Mouse (Mus musculus): ENCODE measurements around the gene Erbb4. TPM values are rescaled to one million over a fixed set of nuclear protein-coding genes. Genes with fewer than 3 reads are reported as not detected.

Gene Erbb4
- polyA plus RNA-seq, 1 experiment from 2014 or later: 17.4 TPM

DNA sequence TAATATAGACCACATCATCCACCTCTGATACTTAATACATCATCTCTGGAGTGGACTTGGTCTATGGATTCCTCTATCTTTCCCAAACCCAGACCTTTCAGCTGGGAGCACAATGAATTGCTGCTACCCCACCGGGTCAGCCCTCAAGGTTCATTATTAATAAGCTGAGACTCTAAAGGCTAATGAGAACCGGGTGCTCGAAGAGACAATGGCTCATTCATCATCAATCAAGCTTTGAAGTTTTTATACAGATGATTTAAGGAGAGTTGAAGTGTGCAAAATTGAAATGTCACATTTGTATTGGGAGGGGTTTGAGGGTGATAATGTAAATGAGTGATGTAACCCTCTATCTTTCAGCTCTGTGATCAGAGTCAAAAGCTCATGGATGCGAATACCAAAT, 706.7 kb downstream of the Erbb4 start:
- Histone ChIP-seq H3K9me3 (no peaks in the 10 kb centered on the region), H3K27ac (peak overlapping the region; percentile 48; the same call in 1 of the 2 replicates), H3K4me1 (replicated peaks) (0 out of 2 replicates have a peak, but pooled peaks cover 10% of the 10 kb centered on the region), H3K27me3 (no peaks in the 10 kb centered on the region), H3K4me2 (replicated peaks) (no peak overlapping the region), H3K36me3 (no peaks in the 10 kb centered on the region), H3K4me3 (replicated peaks) (no peak overlapping the region), H3K9ac (replicated peaks) (no peak overlapping the region)
- WGBS: 20% methylated on average over 4 of the region's 4 CpGs
- ATAC-seq: peak; percentile 14; the same call in 1 of the 2 replicates

DNA sequence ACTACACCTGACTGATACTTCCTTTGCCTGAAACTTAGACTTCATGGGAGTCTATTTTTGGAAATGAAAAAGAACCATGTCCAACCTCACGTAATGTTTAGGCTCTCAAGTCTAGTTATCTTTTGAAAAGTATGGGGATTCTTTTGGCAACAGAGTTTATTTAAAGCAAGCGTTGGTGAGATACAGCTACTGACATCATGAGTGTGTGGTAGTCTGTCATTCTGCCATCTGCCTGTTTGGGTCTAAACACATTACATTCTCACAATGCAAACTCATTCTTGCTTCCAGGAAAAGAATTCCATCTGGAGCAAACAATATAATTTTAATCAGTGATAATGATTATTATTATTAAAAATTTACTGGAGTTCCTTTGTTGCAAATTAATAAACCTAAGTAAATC, 736.3 kb downstream of the Erbb4 start:
- WGBS: 94% methylated on average over 2 of the region's 2 CpGs
- H3K9me3 ChIP-seq: no peaks in the 10 kb centered on the region
- no peak overlapping the region for H3K4me2 ChIP-seq (replicated peaks)
- ATAC-seq: no peak
- H3K4me1 ChIP-seq (replicated peaks): no peaks in the 10 kb centered on the region
- no peaks in the 10 kb centered on the region for H3K27me3 ChIP-seq
- no peak overlapping the region for H3K4me3 ChIP-seq (replicated peaks)
- no peak overlapping the region for H3K27ac ChIP-seq
- H3K9ac ChIP-seq (replicated peaks): no peak overlapping the region
- H3K36me3 ChIP-seq: no peaks in the 10 kb centered on the region

DNA sequence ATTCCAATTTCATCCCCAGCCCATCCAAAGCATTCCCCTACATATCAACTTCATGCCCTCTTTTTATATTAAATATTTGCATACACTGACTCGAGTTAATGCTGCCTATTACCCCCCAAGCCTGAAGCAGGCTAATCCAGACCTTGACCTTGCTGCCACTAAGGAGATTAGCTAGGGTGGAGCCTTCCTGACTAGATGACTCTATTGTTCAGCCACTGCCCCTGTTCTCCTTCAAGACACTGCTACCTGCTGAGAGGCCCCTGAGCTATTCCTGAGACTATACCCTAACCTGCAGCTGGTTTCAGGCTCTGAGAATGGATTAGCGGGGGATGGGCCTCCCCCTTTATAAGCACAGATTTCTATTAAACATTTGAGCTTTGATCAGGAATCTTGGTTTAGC, 774.1 kb downstream of the Erbb4 start:
- no peak for ATAC-seq
- H3K9ac ChIP-seq (replicated peaks): no peak overlapping the region
- H3K4me3 ChIP-seq (replicated peaks): no peak overlapping the region
- H3K27me3 ChIP-seq: no peaks in the 10 kb centered on the region
- H3K4me1 ChIP-seq (replicated peaks): no peaks in the 10 kb centered on the region
- WGBS: 37% methylated on average over 2 of the region's 2 CpGs
- no peaks in the 10 kb centered on the region for H3K9me3 ChIP-seq
- no peaks in the 10 kb centered on the region for H3K36me3 ChIP-seq
- no peak overlapping the region for H3K27ac ChIP-seq
- H3K4me2 ChIP-seq (replicated peaks): no peak overlapping the region

DNA sequence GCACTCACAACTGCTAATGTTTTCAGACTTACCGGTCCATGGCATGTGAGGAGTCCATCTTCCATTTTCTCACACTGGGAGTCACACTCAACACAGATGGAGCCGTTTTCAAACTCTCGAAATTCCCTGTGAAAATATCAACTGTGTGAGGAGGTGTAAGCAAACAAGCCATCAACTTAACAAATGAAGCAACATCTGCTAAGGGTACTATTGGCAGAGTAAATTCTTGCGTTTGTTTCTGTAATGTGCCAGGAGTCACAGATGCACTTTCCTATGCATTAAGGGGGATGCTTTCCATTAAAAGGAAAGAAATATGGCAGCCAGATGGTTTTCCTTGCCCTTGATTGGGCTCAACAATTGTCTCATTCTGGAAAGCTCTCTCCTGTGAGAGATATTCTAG, 802.0 kb downstream of the Erbb4 start:
- Histone ChIP-seq H3K4me1 (replicated peaks) (peaks cover 5% of the 10 kb centered on the region; the same call in 1 of the 2 replicates), H3K4me3 (replicated peaks) (no peak overlapping the region), H3K27me3 (no peaks in the 10 kb centered on the region), H3K36me3 (no peaks in the 10 kb centered on the region), H3K27ac (no peak overlapping the region), H3K9ac (replicated peaks) (no peak overlapping the region), H3K4me2 (replicated peaks) (no peak overlapping the region), H3K9me3 (no peaks in the 10 kb centered on the region)
- 92% methylated on average over 4 of the region's 4 CpGs for WGBS
- no peak for ATAC-seq

DNA sequence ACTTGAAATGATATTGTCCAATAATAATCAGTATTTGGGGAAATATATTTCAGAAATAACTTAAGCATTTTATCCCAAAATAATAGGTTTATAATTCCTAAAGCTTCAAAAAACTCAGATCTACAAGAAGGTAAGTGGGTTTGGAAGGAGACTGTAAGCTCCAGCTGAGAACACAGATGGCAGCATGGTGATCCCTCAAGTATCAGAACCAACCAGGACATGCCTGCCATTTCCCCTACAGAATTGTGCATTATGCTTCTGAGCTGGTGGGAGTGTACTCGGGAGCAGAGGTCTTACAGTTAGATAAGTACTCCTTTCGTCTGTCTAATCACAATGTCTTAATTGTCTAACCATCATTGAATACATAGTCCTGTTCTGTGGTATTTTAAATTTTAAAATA, 823.4 kb downstream of the Erbb4 start:
- Histone ChIP-seq H3K4me1 (replicated peaks) (no peaks in the 10 kb centered on the region), H3K4me2 (replicated peaks) (no peak overlapping the region), H3K9ac (replicated peaks) (no peak overlapping the region), H3K36me3 (no peaks in the 10 kb centered on the region), H3K4me3 (replicated peaks) (no peak overlapping the region), H3K27ac (no peak overlapping the region), H3K9me3 (no peaks in the 10 kb centered on the region), H3K27me3 (no peaks in the 10 kb centered on the region)
- ATAC-seq: no peak
- 80% methylated on average over 2 of the region's 2 CpGs for WGBS

GRCm38 (mm10) chr1:68275819-68276218, 832.0 kb downstream of the Erbb4 start:
- Histone ChIP-seq H3K4me2 (replicated peaks) (no peak overlapping the region), H3K4me1 (replicated peaks) (no peaks in the 10 kb centered on the region), H3K27ac (no peak overlapping the region), H3K4me3 (replicated peaks) (no peak overlapping the region), H3K36me3 (no peaks in the 10 kb centered on the region), H3K27me3 (no peaks in the 10 kb centered on the region), H3K9me3 (no peaks in the 10 kb centered on the region), H3K9ac (replicated peaks) (no peak overlapping the region)
- WGBS: 56% methylated on average over 5 of the region's 5 CpGs
- ATAC-seq: no peak

DNA sequence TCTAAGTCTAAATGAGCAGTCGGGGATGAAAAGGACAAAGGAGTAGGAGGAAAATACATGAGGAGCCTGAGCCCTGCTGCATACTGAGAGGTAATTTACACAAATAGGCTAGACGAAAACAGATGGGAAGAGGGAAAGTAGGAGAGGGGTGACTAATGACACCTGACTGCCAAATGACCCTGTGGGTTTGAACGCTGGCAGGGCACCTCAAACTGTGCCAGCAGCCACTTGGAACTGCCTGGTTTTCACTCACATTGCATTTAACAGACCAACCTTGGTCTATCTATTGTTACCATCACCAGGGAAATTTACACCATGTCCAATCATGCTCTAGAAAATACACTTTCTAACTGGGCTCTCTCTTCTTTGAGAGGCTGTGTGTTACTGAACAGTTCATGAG, 929.3 kb downstream of the Erbb4 start:
- H3K4me2 ChIP-seq (replicated peaks): no peak overlapping the region
- H3K27me3 ChIP-seq: no peaks in the 10 kb centered on the region
- WGBS: 13% methylated on average over 3 of the region's 3 CpGs
- H3K9ac ChIP-seq (replicated peaks): no peak overlapping the region
- peaks cover 8% of the 10 kb centered on the region for H3K4me1 ChIP-seq (replicated peaks)
- peak; percentile 84 for ATAC-seq
- 0 out of 2 replicates have a peak overlapping the region, but pooled peaks have one; percentile 5 for H3K27ac ChIP-seq
- no peaks in the 10 kb centered on the region for H3K36me3 ChIP-seq
- H3K4me3 ChIP-seq (replicated peaks): no peak overlapping the region
- H3K9me3 ChIP-seq: no peaks in the 10 kb centered on the region

DNA sequence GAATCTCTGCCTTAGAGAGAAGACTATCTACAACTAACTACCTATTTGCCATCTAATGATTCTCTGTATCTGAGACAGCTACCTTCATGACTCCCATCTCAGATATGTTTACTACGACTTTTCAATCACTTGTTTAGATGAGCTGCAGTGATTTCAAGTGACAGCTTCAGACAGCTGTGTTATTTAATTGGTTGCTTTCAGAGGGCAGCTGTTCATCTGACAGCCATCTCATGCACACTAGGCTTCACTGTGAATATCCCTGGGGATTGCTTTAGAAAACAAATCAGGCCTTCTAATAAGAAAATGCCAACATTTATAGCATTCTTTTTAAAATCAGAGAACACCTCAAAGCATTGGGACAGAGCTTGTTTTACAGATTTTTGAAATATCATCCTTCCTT, 952.6 kb downstream of the Erbb4 start:
- 0 out of 2 replicates have a peak, but pooled peaks have one; percentile 48 for ATAC-seq
- WGBS: 44% methylated on average over 1 of the region's 1 CpGs

DNA sequence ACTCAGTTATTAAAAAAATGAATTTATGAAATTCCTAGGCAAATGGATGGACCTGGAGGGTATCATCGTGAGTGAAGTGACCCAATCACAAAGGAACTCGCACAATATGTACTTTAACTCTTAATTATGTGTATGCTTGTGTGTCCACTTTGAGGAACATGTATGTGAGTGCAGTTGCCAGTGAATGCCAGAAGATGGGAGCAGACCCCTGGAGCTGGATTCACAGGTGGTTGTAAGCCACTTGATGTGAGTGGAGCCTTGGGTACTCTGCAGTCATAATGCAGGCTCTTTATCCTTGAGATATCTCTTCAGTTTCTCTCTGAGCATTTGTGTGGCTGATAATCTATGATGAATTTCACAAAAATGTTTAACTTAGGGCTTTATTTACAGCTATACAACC, 957.3 kb downstream of the Erbb4 start:
- Histone ChIP-seq H3K4me1 (replicated peaks) (0 out of 2 replicates have a peak, but pooled peaks cover 7% of the 10 kb centered on the region), H3K9me3 (no peaks in the 10 kb centered on the region), H3K4me2 (replicated peaks) (no peak overlapping the region), H3K27me3 (no peaks in the 10 kb centered on the region), H3K9ac (replicated peaks) (no peak overlapping the region), H3K4me3 (replicated peaks) (no peak overlapping the region), H3K36me3 (no peaks in the 10 kb centered on the region), H3K27ac (no peak overlapping the region)
- ATAC-seq: no peak
- 90% methylated on average over 2 of the region's 2 CpGs for WGBS

More for the DNA sequence above, 952.6 kb downstream of the Erbb4 start:
- H3K4me2 ChIP-seq (replicated peaks): no peak overlapping the region
- no peaks in the 10 kb centered on the region for H3K27me3 ChIP-seq
- no peak overlapping the region for H3K4me3 ChIP-seq (replicated peaks)
- H3K4me1 ChIP-seq (replicated peaks): 0 out of 2 replicates have a peak, but pooled peaks cover 8% of the 10 kb centered on the region
- H3K9me3 ChIP-seq: no peaks in the 10 kb centered on the region
- no peak overlapping the region for H3K9ac ChIP-seq (replicated peaks)
- no peaks in the 10 kb centered on the region for H3K36me3 ChIP-seq
- no peak overlapping the region for H3K27ac ChIP-seq

GRCm38 (mm10) chr1:68142562-68143350, 965.1 kb downstream of the Erbb4 start:
- H3K4me3 ChIP-seq (replicated peaks): no peak overlapping the region
- no peaks in the 10 kb centered on the region; the same call in 1 of the 2 replicates for H3K4me1 ChIP-seq (replicated peaks)
- H3K4me2 ChIP-seq (replicated peaks): no peak overlapping the region
- H3K36me3 ChIP-seq: no peaks in the 10 kb centered on the region
- ATAC-seq: 0 out of 2 replicates have a peak, but pooled peaks have one; percentile 50
- 56% methylated on average over 7 of the region's 7 CpGs for WGBS
- no peaks in the 10 kb centered on the region for H3K9me3 ChIP-seq
- no peaks in the 10 kb centered on the region for H3K27me3 ChIP-seq
- no peak overlapping the region for H3K27ac ChIP-seq
- H3K9ac ChIP-seq (replicated peaks): no peak overlapping the region

- Histone ChIP-seq H3K9ac (replicated peaks) (no peak overlapping the region), H3K4me1 (replicated peaks) (no peaks in the 10 kb centered on the region), H3K4me3 (replicated peaks) (no peak overlapping the region), H3K9me3 (no peaks in the 10 kb centered on the region), H3K4me2 (replicated peaks) (no peak overlapping the region), H3K27ac (no peak overlapping the region), H3K36me3 (no peaks in the 10 kb centered on the region), H3K27me3 (no peaks in the 10 kb centered on the region)
- no peak for ATAC-seq
Measured at GRCm38 (mm10) chr1:68134943-68135342, 972.9 kb downstream of the Erbb4 start.

DNA sequence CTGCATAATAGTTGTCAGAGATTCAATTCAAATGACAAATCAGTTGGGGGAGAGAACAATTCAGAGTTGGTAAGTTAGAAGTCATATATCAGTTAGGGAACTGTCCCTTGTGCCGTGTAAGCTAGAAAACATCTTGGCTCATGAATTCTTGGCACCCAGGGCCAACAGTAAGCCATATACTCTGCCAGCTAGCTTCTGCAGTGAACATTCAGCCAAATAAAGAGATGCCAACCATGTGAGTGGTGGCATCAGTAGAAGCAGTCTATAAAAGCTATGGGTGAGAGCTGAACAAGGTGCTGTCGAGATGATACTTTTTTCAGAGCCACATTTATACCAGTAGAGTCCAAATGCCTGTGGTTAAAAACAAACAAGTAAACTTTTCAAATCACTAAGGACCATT, 973.4 kb downstream of the Erbb4 start:
- Histone ChIP-seq H3K9ac (replicated peaks) (no peak overlapping the region), H3K4me1 (replicated peaks) (no peaks in the 10 kb centered on the region), H3K27ac (no peak overlapping the region), H3K36me3 (no peaks in the 10 kb centered on the region), H3K4me2 (replicated peaks) (no peak overlapping the region), H3K9me3 (no peaks in the 10 kb centered on the region), H3K27me3 (no peaks in the 10 kb centered on the region), H3K4me3 (replicated peaks) (no peak overlapping the region)
- WGBS: 91% methylated on average over 2 of the region's 2 CpGs
- ATAC-seq: no peak

Data from midbrain, embryonic 13.5 days (tissue).